Comparison of ENCODE assay signal across 8 mouse cellular contexts in genomic region chr9:118487636-118488035, GRCm38 (mm10). TPM values are rescaled to one million over a fixed set of nuclear protein-coding genes. Genes with fewer than 3 reads are reported as not detected.
A peak's percentile ranks its signal among the peaks of the same experiment; 100 is the strongest.
DNase-seq lines count a peak whose midpoint lies in the region; ATAC-seq and TF ChIP-seq lines count a peak whose summit lies in the region.

No protein-coding gene starts in this region.

- H3K4me2 ChIP-seq in kidney, postnatal 0 days (ENCODE audit: low read length), result peak overlapping the region; percentile 54
- peak overlapping the region; percentile 57 for H3K4me2 ChIP-seq in hindbrain, embryonic 16.5 days (ENCODE audit: low read length)
- H3K4me2 ChIP-seq in neural tube, embryonic 11.5 days (ENCODE audit: low read depth), result 0 out of 2 replicates have a peak overlapping the region, but pooled peaks have one; percentile 5

- H3K9ac ChIP-seq in kidney, postnatal 0 days (ENCODE audit: low read depth, low read length), result no peak overlapping the region
- no peak overlapping the region for H3K9ac ChIP-seq in hindbrain, embryonic 16.5 days (ENCODE audit: low read depth, low read length)
- H3K9ac ChIP-seq in neural tube, embryonic 11.5 days (ENCODE audit: low read length), result no peak overlapping the region

- WGBS in kidney, postnatal 0 days, result under 1% methylated on average over 22 of the region's 22 CpGs
- WGBS in kidney, adult 2 months, result 11% methylated on average over 22 of the region's 22 CpGs
- under 1% methylated on average over 22 of the region's 22 CpGs for WGBS in embryonic facial prominence, embryonic 10.5 days
- 1% methylated on average over 22 of the region's 22 CpGs for WGBS in hindbrain, embryonic 16.5 days
- 0% methylated on average over 22 of the region's 22 CpGs for WGBS in neural tube, embryonic 11.5 days

- no peaks in the 10 kb centered on the region for H3K9me3 ChIP-seq in kidney, postnatal 0 days (replicated peaks; ENCODE audit: low read length)
- no peaks in the 10 kb centered on the region for H3K9me3 ChIP-seq in embryonic facial prominence, embryonic 10.5 days
- no peaks in the 10 kb centered on the region for H3K9me3 ChIP-seq in hindbrain, embryonic 16.5 days (ENCODE audit: control insufficient read depth, low read length)
- H3K9me3 ChIP-seq in neural tube, embryonic 11.5 days (ENCODE audit: control insufficient read depth, low read length), result no peaks in the 10 kb centered on the region

- H3K27me3 ChIP-seq in kidney, postnatal 0 days (ENCODE audit: insufficient read depth, low read length), result peaks cover 49% of the 10 kb centered on the region
- H3K27me3 ChIP-seq in kidney, adult 2 months (replicated peaks; ENCODE audit: control insufficient read depth, insufficient read depth, low read length), result peaks cover 2% of the 10 kb centered on the region; the same call in 1 of the 2 replicates
- H3K27me3 ChIP-seq in embryonic facial prominence, embryonic 10.5 days (replicated peaks; ENCODE audit: low read depth, poor library complexity, severe bottlenecking), result peaks cover 89% of the 10 kb centered on the region
- H3K27me3 ChIP-seq in hindbrain, embryonic 16.5 days (replicated peaks; ENCODE audit: control insufficient read depth, insufficient read depth, low read length), result peaks cover 33% of the 10 kb centered on the region
- peaks cover 67% of the 10 kb centered on the region for H3K27me3 ChIP-seq in neural tube, embryonic 11.5 days (ENCODE audit: control insufficient read depth, insufficient read depth, low read length)

- TF ChIP-seq POLR2A in kidney, adult 2 months (IDR thresholded peaks at IDR 0.05; ENCODE audit: low read depth, low read length), result no peak

- H3K27ac ChIP-seq in kidney, postnatal 0 days, result no peak overlapping the region
- H3K27ac ChIP-seq in kidney, adult 2 months (ENCODE audit: insufficient read depth, low read depth, low read length), result no peak overlapping the region
- H3K27ac ChIP-seq in embryonic facial prominence, embryonic 10.5 days (replicated peaks), result no peak overlapping the region
- H3K27ac ChIP-seq in hindbrain, embryonic 16.5 days (ENCODE audit: low read depth, low read length), result no peak overlapping the region
- H3K27ac ChIP-seq in neural tube, embryonic 11.5 days (ENCODE audit: low read depth, low read length), result no peak overlapping the region

- H3K36me3 ChIP-seq in kidney, postnatal 0 days (ENCODE audit: insufficient read depth, low read length), result no peaks in the 10 kb centered on the region
- no peaks in the 10 kb centered on the region for H3K36me3 ChIP-seq in kidney, adult 2 months (ENCODE audit: control insufficient read depth, insufficient read depth, low read length)
- no peaks in the 10 kb centered on the region for H3K36me3 ChIP-seq in embryonic facial prominence, embryonic 10.5 days (replicated peaks)
- no peaks in the 10 kb centered on the region for H3K36me3 ChIP-seq in hindbrain, embryonic 16.5 days (ENCODE audit: control insufficient read depth, insufficient read depth, low read length)
- no peaks in the 10 kb centered on the region for H3K36me3 ChIP-seq in neural tube, embryonic 11.5 days (ENCODE audit: control insufficient read depth, insufficient read depth, low read length)

- peak overlapping the region; percentile 32 for H3K4me3 ChIP-seq in kidney, postnatal 0 days (replicated peaks; ENCODE audit: low read depth, low read length)
- H3K4me3 ChIP-seq in kidney, adult 2 months (ENCODE audit: insufficient read depth, low read depth, low read length), result no peak overlapping the region
- peak overlapping the region; percentile 46 for H3K4me3 ChIP-seq in embryonic facial prominence, embryonic 10.5 days
- peak overlapping the region; percentile 33 for H3K4me3 ChIP-seq in hindbrain, embryonic 16.5 days (ENCODE audit: low read length)
- peak overlapping the region; percentile 20; the same call in 1 of the 2 replicates for H3K4me3 ChIP-seq in neural tube, embryonic 11.5 days (ENCODE audit: low read depth, low read length)

- no peak for ATAC-seq in kidney, postnatal 0 days (replicated peaks; ENCODE audit: low FRiP score, low read depth)
- ATAC-seq in hindbrain, embryonic 16.5 days, result no peak
- ATAC-seq in neural tube, embryonic 11.5 days (ENCODE audit: insufficient read depth, low FRiP score, low TSS enrichment), result no peak
- no peak for ATAC-seq in frontal cortex, adult (ENCODE audit: low TSS enrichment)

- H3K4me1 ChIP-seq in kidney, postnatal 0 days (replicated peaks; ENCODE audit: insufficient read depth, low read length), result peaks cover 10% of the 10 kb centered on the region
- H3K4me1 ChIP-seq in kidney, adult 2 months (ENCODE audit: control insufficient read depth, insufficient read depth, low read length), result peaks cover 4% of the 10 kb centered on the region; the same call in 1 of the 2 replicates
- H3K4me1 ChIP-seq in embryonic facial prominence, embryonic 10.5 days, result peaks cover 26% of the 10 kb centered on the region
- H3K4me1 ChIP-seq in hindbrain, embryonic 16.5 days (ENCODE audit: control insufficient read depth, insufficient read depth, low read depth, low read length), result peaks cover 18% of the 10 kb centered on the region
- H3K4me1 ChIP-seq in neural tube, embryonic 11.5 days (ENCODE audit: control insufficient read depth, insufficient read depth, low read length), result peaks cover 3% of the 10 kb centered on the region; the same call in 1 of the 2 replicates

- no peak for DNase-seq in kidney, postnatal 0 days (ENCODE audit: low spot score)
- DNase-seq in kidney, adult 2 months, result no peak
- DNase-seq in embryonic facial prominence, embryonic 10.5 days (ENCODE audit: low spot score), result peak; percentile 52
- peak; percentile 46 for DNase-seq in neural tube, embryonic 11.5 days (ENCODE audit: low spot score)
- no peak for DNase-seq in frontal cortex, adult 2 months (ENCODE audit: extremely low spot score in 1 of 2, low spot score in 1 of 2)
- DNase-seq in layer of hippocampus, postnatal 36 days, result no peak

- TF ChIP-seq CTCF in kidney, postnatal 0 days (IDR thresholded peaks at IDR 0.05; ENCODE audit: low read depth), result no peak
- no peak for TF ChIP-seq CTCF in kidney, adult 2 months (conservative IDR thresholded peaks at IDR 0.05; ENCODE audit: insufficient read depth, insufficient read length, low read depth, low read length)

RNA-seq across cellular contexts. Expression of gene Eomes, which starts 9.6 kb away (rescaled TPM):
- polyA plus RNA-seq in kidney, postnatal 0 days (2015; fragmentation: Nextera tagmentation; extraction: Ambion mirVana), result 0.08 TPM in 1 of 2 replicates, not detected in the other
- 0.05 and 0.36 TPM in 2 replicates for polyA plus RNA-seq in kidney, adult 2 months (2012; rRNA removed)
- polyA plus RNA-seq in embryonic facial prominence, embryonic 10.5 days (2016; fragmentation: Nextera tagmentation; extraction: Ambion mirVana), result 0.24 and 0.36 TPM in 2 replicates
- 1.9 and 3.1 TPM in 2 replicates for polyA plus RNA-seq in hindbrain, embryonic 16.5 days (2015; fragmentation: Nextera tagmentation; extraction: Ambion mirVana)
- not detected in 2 replicates for polyA plus RNA-seq in neural tube, embryonic 11.5 days (2014; fragmentation: Nextera tagmentation; extraction: Ambion mirVana)
- polyA plus RNA-seq in frontal cortex, adult 2 months (2012; rRNA removed), result 28.9 and 29.1 TPM in 2 replicates
- 1 to 10 TPM in 1 of 2 experiments, under 1 TPM in 1; 0.77 to 1.2 TPM for total RNA-seq in layer of hippocampus, postnatal 36 days (2021)

RNA-seq across cellular contexts. Expression of gene Golga4, which starts 18.4 kb away (rescaled TPM):
- 38.9 and 46.5 TPM in 2 replicates for polyA plus RNA-seq in kidney, postnatal 0 days (2015; fragmentation: Nextera tagmentation; extraction: Ambion mirVana)
- 20.7 and 23.1 TPM in 2 replicates for polyA plus RNA-seq in kidney, adult 2 months (2012; rRNA removed)
- polyA plus RNA-seq in embryonic facial prominence, embryonic 10.5 days (2016; fragmentation: Nextera tagmentation; extraction: Ambion mirVana), result 41.6 and 43.1 TPM in 2 replicates
- polyA plus RNA-seq in hindbrain, embryonic 16.5 days (2015; fragmentation: Nextera tagmentation; extraction: Ambion mirVana), result 36.5 and 38.9 TPM in 2 replicates
- 52.4 and 55.2 TPM in 2 replicates for polyA plus RNA-seq in neural tube, embryonic 11.5 days (2014; fragmentation: Nextera tagmentation; extraction: Ambion mirVana)
- 70.4 and 71.5 TPM in 2 replicates for polyA plus RNA-seq in frontal cortex, adult 2 months (2012; rRNA removed)
- total RNA-seq in layer of hippocampus, postnatal 36 days (2021), result 10 to 100 TPM; 81.9 to 86.8 TPM

Comparison
In these comparisons a context has a peak if more than half of its experiments do, and no peak if none do; other contexts are left out.
1. DNase-seq: peak in embryonic facial prominence, embryonic 10.5 days (single experiment) and neural tube, embryonic 11.5 days (single experiment); none in kidney, postnatal 0 days (single experiment), kidney, adult 2 months (single experiment), frontal cortex, adult 2 months (0 of 2) and layer of hippocampus, postnatal 36 days (0 of 2).
2. H3K4me2 ChIP-seq: peak in every context shown above with its lines; median percentile 57 in hindbrain, embryonic 16.5 days; 54 in kidney, postnatal 0 days; 5 in neural tube, embryonic 11.5 days.